Mouse (Mus musculus) kidney, embryonic 16.5 days (tissue): ENCODE data around the gene Arhgap35. TPM values are rescaled to one million over a fixed set of nuclear protein-coding genes. Genes with fewer than 3 reads are reported as not detected.
"Not testable (repeated sequence)": the region's sequence is repeated elsewhere in the genome, so short reads cannot be mapped to it uniquely, and the experiment has no call there.

Experiments used
- ATAC-seq: fragments of 200-750 bp; cut with Nextera tagmentation; 2 replicates; pipeline ENCODE4 v1.8.0; 2017; ENCODE audit warnings: moderate TSS enrichment; ENCODE audit not compliant: low FRiP score, low TSS enrichment
- H3K27ac ChIP-seq: fragments of 300-500 bp; sonication (generic); 2 replicates; pipeline ENCODE4 v1.5.1; 2014; ENCODE audit warnings: low read length
- H3K27me3 ChIP-seq: fragments of 300-500 bp; sonication (generic); 2 replicates; pipeline ENCODE4 v1.6.1; 2014; ENCODE audit warnings: low read length, control low read depth, mixed read lengths; ENCODE audit not compliant: insufficient read depth
- H3K36me3 ChIP-seq: fragments of 300-500 bp; sonication (generic); 2 replicates; pipeline ENCODE4 v1.6.1; 2014; ENCODE audit warnings: low read length, control low read depth, mixed read lengths; ENCODE audit not compliant: insufficient read depth
- H3K4me1 ChIP-seq: fragments of 300-500 bp; sonication (generic); 2 replicates; pipeline ENCODE4 v1.6.1; 2014; ENCODE audit warnings: low read length, control low read depth, mixed read lengths; ENCODE audit not compliant: insufficient read depth
- H3K4me2 ChIP-seq: fragments of 300-500 bp; sonication (generic); replicated peaks from 2 replicates; pipeline ENCODE4 v1.6.1; 2014; ENCODE audit warnings: low read depth, low read length
- H3K4me3 ChIP-seq: fragments of 300-500 bp; sonication (generic); 2 replicates; pipeline ENCODE4 v1.5.1; 2014; ENCODE audit warnings: mild to moderate bottlenecking, low read length
- H3K9ac ChIP-seq: fragments of 300-500 bp; sonication (generic); replicated peaks from 2 replicates; pipeline ENCODE4 v1.6.1; 2014; ENCODE audit warnings: low read length
- H3K9me3 ChIP-seq: fragments of 300-500 bp; sonication (generic); 2 replicates; pipeline ENCODE4 v1.6.1; 2016; ENCODE audit warnings: low read length, control low read depth
- WGBS: fragments of 180-500 bp; shearing (Covaris S2); extraction: QIAGEN DNeasy Blood & Tissue Kit; methylation state at CpG from one replicate; pipeline ENCODE4 v1.1.7; 2014; 5-methylcytosine and 5-hydroxymethylcytosine counted together
- polyA plus RNA-seq: library from polyadenylated mRNA; unstranded; fragments of >200 nt; fragmentation: Nextera tagmentation; extraction: Ambion mirVana; gene quantifications from 2 replicates; pipeline ENCODE4 v1.2.1, GENCODE M21; 2015

Arhgap35 gene
- 17.3 and 18.9 TPM in 2 replicates for polyA plus RNA-seq

DNA sequence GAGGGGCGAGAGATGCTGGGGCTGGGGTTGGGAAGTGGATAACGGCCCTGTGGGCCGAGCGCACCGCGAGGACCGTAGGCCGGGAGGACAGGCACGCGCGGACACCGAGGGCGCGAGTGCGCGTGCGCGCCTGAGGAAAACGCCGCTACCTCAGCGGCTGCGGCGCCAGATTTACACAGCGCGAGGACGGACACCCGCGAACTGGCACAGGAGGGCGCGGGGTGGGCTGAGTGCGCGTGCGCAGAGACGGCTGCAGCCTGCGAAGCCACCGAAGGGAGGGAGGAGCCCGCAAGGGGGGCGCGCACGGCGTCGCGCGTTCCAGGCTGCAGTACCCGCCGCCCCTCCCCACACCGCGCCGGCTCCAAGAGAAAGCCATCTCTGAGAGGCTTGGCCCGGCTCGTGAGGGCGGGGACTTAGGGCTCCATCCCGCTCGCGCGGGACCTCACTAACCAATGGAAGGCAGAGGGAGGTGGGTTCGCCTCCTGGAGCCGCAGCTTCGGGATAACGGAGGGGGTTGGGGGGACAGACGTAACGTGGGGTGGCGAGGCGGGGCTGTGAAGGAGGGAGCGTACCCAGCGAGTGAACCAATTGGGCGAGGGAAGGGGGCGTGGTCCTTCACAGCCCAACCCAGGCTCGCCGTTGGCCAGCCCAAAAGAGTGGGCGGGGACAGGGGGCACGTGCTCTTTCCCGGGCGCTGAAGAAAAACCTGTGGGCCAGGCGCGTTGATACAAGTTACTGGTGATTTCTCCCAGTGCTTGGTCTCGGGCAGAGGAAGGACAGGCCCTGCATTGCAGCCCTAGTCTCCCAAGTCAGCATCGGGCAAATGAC is at the start of gene Arhgap35:
Gene Arhgap35 (minus strand): TSS at position 106 of the 828 bp plus-strand sequence.
- peak; percentile 99 for ATAC-seq
- Histone ChIP-seq H3K4me2 (peak within 1 kb of the TSS; percentile 87), H3K27me3 (no peaks in the 10 kb centered on the region), H3K4me3 (peak within 1 kb of the TSS; percentile 95), H3K9ac (peak within 1 kb of the TSS; percentile 99), H3K4me1 (peaks cover 59% of the 10 kb centered on the region), H3K9me3 (no peaks in the 10 kb centered on the region), H3K27ac (peak within 1 kb of the TSS; percentile 100), H3K36me3 (no peaks in the 10 kb centered on the region)
- WGBS: under 1% methylated on average over 78 of the region's 78 CpGs

DNA sequence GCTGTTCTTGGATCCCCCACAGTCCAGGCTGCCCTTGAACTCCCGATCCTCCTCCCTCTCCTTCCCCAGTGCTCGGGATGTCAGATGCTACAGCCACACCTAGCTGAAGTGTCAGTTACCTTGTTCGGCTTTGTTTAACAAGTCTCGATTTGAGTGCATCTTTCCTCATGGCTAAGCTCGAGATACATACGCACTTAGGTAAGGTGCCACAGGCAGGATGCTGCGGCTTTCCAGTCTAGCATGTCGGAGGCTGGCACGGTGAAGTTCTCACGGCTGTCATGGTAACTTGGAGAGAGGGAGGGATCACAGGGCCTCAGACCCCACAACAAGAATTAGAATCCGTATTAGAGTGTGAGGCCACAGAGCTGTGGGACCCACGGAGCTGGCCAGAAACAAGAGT is 29.5 kb upstream of the Arhgap35 start:
- WGBS: 73% methylated on average over 12 of the region's 12 CpGs
- no peaks in the 10 kb centered on the region for H3K9me3 ChIP-seq
- H3K36me3 ChIP-seq: no peaks in the 10 kb centered on the region
- H3K4me2 ChIP-seq: no peak overlapping the region
- no peak overlapping the region for H3K27ac ChIP-seq
- no peak for ATAC-seq
- H3K4me3 ChIP-seq: no peak overlapping the region
- no peak overlapping the region for H3K9ac ChIP-seq
- H3K27me3 ChIP-seq: no peaks in the 10 kb centered on the region
- no peaks in the 10 kb centered on the region for H3K4me1 ChIP-seq

- not testable (repeated sequence) for H3K4me3 ChIP-seq, H3K27ac ChIP-seq, H3K36me3 ChIP-seq, H3K9ac ChIP-seq, H3K9me3 ChIP-seq, ATAC-seq, H3K27me3 ChIP-seq, H3K4me2 ChIP-seq, H3K4me1 ChIP-seq
- 51% methylated on average over 3 of the region's 4 CpGs for WGBS
Observed at GRCm38 (mm10) chr7:16643106-16643505, 28.3 kb upstream of the Arhgap35 start.

- no peaks in the 10 kb centered on the region for H3K9me3 ChIP-seq
- H3K9ac ChIP-seq: no peak overlapping the region
- 48% methylated on average over 3 of the region's 3 CpGs for WGBS
Observed at GRCm38 (mm10) chr7:16639028-16639427, 24.2 kb upstream of the Arhgap35 start.

DNA sequence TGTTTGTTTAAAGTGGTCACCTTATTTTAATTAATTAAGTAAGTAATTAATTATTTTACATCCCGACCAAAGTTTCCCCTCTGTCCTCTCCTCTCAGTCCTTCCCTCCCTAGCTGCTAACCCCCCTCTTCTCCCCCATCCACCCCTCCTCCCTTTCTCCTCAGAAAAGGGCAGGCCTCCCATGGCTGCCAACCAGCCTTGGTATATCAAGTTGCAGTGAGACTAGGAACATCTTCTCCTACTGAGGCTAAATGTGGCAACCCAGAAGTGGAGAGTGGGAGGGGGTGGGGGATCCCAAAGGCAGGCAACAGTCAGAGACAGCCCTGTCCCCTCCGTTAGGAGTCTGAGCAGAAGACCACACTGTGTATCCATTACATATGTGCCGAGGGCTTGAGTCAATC is 20.3 kb upstream of the Arhgap35 start:
- WGBS: 35% methylated on average over 3 of the region's 3 CpGs
- Histone ChIP-seq H3K27me3 (no peaks in the 10 kb centered on the region), H3K36me3 (no peaks in the 10 kb centered on the region), H3K9me3 (peaks cover 3% of the 10 kb centered on the region; the same call in 1 of the 2 replicates), H3K4me3 (no peak overlapping the region), H3K4me2 (no peak overlapping the region), H3K4me1 (no peaks in the 10 kb centered on the region), H3K9ac (no peak overlapping the region), H3K27ac (no peak overlapping the region)
- no peak for ATAC-seq

More at GRCm38 (mm10) chr7:16639028-16639427, 24.2 kb upstream of the Arhgap35 start:
- Histone ChIP-seq H3K27ac (no peak overlapping the region), H3K4me1 (no peaks in the 10 kb centered on the region), H3K27me3 (no peaks in the 10 kb centered on the region), H3K4me3 (no peak overlapping the region), H3K36me3 (no peaks in the 10 kb centered on the region), H3K4me2 (no peak overlapping the region)
- ATAC-seq: no peak

DNA sequence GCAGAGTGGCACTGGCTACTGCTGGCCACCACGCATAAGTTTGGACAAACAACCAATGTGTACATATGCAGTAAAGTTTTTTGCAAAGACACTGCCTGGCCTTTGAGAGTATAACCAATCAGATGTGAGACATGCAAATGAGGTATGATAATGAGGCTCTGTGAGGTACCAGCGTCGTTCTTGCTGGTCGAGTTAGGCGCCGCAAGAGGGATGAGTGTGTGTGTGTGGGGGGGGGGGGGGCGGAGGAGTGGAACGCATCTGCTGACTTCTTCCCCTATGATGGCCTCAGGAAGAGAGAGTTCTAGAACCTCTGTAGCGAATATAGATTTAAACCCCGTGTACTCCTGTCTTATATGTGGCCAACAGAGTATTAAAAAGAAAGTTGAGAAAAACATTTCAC is 19.1 kb upstream of the Arhgap35 start:
- not testable (repeated sequence) for H3K36me3 ChIP-seq, H3K27ac ChIP-seq, H3K9ac ChIP-seq, H3K9me3 ChIP-seq, H3K4me1 ChIP-seq, H3K4me2 ChIP-seq, H3K27me3 ChIP-seq, H3K4me3 ChIP-seq
- ATAC-seq: 0 out of 2 replicates have a peak, but pooled peaks have one; percentile 46
- WGBS: 13% methylated on average over 10 of the region's 10 CpGs

DNA sequence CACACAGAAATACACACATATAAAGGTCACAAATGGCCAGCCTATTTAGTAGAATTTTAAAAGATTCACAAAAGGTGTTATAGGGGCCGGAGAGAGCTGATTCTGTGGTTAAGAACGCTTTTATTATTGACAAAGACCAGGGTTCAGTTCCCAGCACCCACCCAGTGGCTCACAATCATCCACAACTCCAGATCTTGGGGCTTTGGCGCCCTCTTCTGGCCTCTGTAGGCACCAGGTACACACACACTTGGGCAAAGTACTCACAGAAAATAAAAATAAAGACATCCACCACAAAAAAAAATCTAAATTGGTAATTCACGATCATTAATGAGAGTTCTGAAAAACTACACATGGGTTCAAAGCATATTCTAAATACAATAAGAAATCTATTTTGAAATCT is 17.1 kb upstream of the Arhgap35 start:
- Histone ChIP-seq H3K4me1 (no peaks in the 10 kb centered on the region), H3K4me3 (no peak overlapping the region), H3K27ac (no peak overlapping the region), H3K27me3 (no peaks in the 10 kb centered on the region), H3K9me3 (peaks cover 3% of the 10 kb centered on the region; the same call in 1 of the 2 replicates), H3K9ac (no peak overlapping the region), H3K36me3 (no peaks in the 10 kb centered on the region), H3K4me2 (no peak overlapping the region)
- ATAC-seq: no peak
- 73% methylated on average over 4 of the region's 4 CpGs for WGBS

DNA sequence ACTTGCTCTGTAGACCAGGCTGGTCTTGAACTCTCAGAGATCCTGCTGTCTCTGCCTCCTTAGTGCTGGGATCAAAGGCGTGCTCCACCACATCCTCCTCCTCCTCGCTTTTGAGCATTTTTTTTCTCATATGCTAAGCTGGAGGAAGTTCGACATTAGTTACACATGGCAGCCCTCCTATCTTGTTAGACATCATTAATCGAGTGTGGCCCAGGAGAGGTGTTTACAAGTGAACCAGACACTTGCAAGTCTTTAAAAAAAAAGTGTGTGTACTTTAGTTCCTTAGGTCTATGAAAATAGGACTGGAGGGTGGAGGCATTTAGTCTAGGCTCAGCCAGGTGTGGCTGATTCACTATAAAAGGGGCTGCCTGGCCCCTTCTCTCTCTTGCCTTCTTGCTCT is 16.2 kb upstream of the Arhgap35 start:
- WGBS: 29% methylated on average over 4 of the region's 4 CpGs
- Histone ChIP-seq H3K27me3 (no peaks in the 10 kb centered on the region), H3K4me1 (no peaks in the 10 kb centered on the region), H3K36me3 (no peaks in the 10 kb centered on the region), H3K27ac (no peak overlapping the region), H3K9ac (no peak overlapping the region), H3K4me3 (no peak overlapping the region), H3K4me2 (no peak overlapping the region), H3K9me3 (peaks cover 3% of the 10 kb centered on the region; the same call in 1 of the 2 replicates)
- no peak for ATAC-seq

GRCm38 (mm10) chr7:16629598-16630296 is 15.0 kb upstream of the Arhgap35 start:
- Histone ChIP-seq H3K27ac (no peak overlapping the region), H3K9me3 (peaks cover 3% of the 10 kb centered on the region; the same call in 1 of the 2 replicates), H3K4me2 (no peak overlapping the region), H3K9ac (no peak overlapping the region), H3K27me3 (no peaks in the 10 kb centered on the region), H3K4me1 (no peaks in the 10 kb centered on the region), H3K36me3 (no peaks in the 10 kb centered on the region), H3K4me3 (no peak overlapping the region)
- no peak for ATAC-seq
- WGBS: 21% methylated on average over 10 of the region's 10 CpGs
